Mouse (Mus musculus): ENCODE measurements around the gene Ccr7. TPM values are rescaled to one million over a fixed set of nuclear protein-coding genes. Genes with fewer than 3 reads are reported as not detected.
A peak's percentile ranks its signal among the peaks of the same experiment; 100 is the strongest.

The Ccr7 gene
- 1.5 and 1.6 TPM in 2 replicates for polyA plus RNA-seq (2015; fragmentation: Nextera tagmentation; extraction: Ambion mirVana)

- DNase-seq (no peak), ATAC-seq (no peak)
- Histone ChIP-seq H3K36me3 (replicated peaks; ENCODE audit: insufficient read depth, low read length) (no peaks in the 10 kb centered on the region), H3K27me3 (ENCODE audit: insufficient read depth, low read length) (no peaks in the 10 kb centered on the region), H3K4me3 (ENCODE audit: low read depth, low read length) (no peak within 1 kb of the TSS), H3K27ac (ENCODE audit: low read depth) (no peak within 1 kb of the TSS), H3K4me1 (ENCODE audit: insufficient read depth) (no peaks in the 10 kb centered on the region), H3K4me2 (ENCODE audit: low read depth, low read length) (peak within 1 kb of the TSS; percentile 22), H3K9ac (replicated peaks) (no peak within 1 kb of the TSS), H3K9me3 (ENCODE audit: low read length) (no peaks in the 10 kb centered on the region)
- TF ChIP-seq EP300 (IDR thresholded peaks at IDR 0.05; ENCODE audit: low read depth): no peak
- no peak for TF ChIP-seq CTCF (IDR thresholded peaks at IDR 0.05; ENCODE audit: low read depth)
- 52% methylated on average over 12 of the region's 12 CpGs for WGBS (ENCODE audit: insufficient replicate concordance)
Observed at GRCm38 (mm10) chr11:99154987-99155641, at the start of gene Ccr7. Ccr7 (minus strand) TSS chr11:99155077.

- Histone ChIP-seq H3K27me3 (ENCODE audit: insufficient read depth, low read length) (0 out of 2 replicates have a peak, but pooled peaks cover 2% of the 10 kb centered on the region), H3K27ac (ENCODE audit: low read depth) (peak overlapping the region; percentile 29; the same call in 1 of the 2 replicates), H3K9ac (replicated peaks) (no peak overlapping the region), H3K36me3 (replicated peaks; ENCODE audit: insufficient read depth, low read length) (no peaks in the 10 kb centered on the region), H3K4me1 (ENCODE audit: insufficient read depth) (peaks cover 4% of the 10 kb centered on the region; the same call in 1 of the 2 replicates), H3K4me3 (ENCODE audit: low read depth, low read length) (no peak overlapping the region), H3K4me2 (ENCODE audit: low read depth, low read length) (peak overlapping the region; percentile 38; the same call in 1 of the 2 replicates), H3K9me3 (ENCODE audit: low read length) (no peaks in the 10 kb centered on the region)
- 9% methylated on average over 14 of the region's 14 CpGs for WGBS (ENCODE audit: insufficient replicate concordance)
- ATAC-seq (peak; percentile 66), DNase-seq (peak; percentile 74)
- TF ChIP-seq EP300 (IDR thresholded peaks at IDR 0.05; ENCODE audit: low read depth) (no peak), CTCF (IDR thresholded peaks at IDR 0.05; ENCODE audit: low read depth) (peak; percentile 95)
Observed at GRCm38 (mm10) chr11:99189154-99189582, 34.3 kb upstream of the Ccr7 start.

DNA sequence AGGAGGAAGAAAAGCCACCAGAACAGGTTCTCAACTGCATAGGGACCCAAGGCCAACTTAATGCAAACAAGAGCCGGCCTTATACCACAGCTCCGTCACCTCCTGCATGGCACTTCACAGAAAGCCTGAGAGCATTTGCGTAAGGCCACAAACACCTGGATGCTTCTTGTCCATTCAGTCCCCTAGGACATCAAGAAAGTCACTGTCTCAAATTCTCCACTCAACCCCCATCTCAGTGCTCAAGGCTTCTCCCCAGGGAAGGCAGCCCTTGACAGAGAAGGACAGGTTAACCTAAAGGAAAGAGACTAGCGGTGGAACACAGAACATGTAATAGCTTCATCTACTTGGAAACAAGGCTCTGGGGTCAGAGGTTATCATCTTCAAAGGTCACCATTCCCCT is 32.5 kb upstream of the Ccr7 start:
- DNase-seq: no peak
- peaks cover 4% of the 10 kb centered on the region; the same call in 1 of the 2 replicates for H3K4me1 ChIP-seq (ENCODE audit: insufficient read depth)
- no peak overlapping the region for H3K4me3 ChIP-seq (ENCODE audit: low read depth, low read length)
- no peak for ATAC-seq
- 0 out of 2 replicates have a peak, but pooled peaks cover 2% of the 10 kb centered on the region for H3K27me3 ChIP-seq (ENCODE audit: insufficient read depth, low read length)
- no peak overlapping the region for H3K4me2 ChIP-seq (ENCODE audit: low read depth, low read length)
- H3K36me3 ChIP-seq (replicated peaks; ENCODE audit: insufficient read depth, low read length): no peaks in the 10 kb centered on the region
- no peak overlapping the region for H3K27ac ChIP-seq (ENCODE audit: low read depth)
- 68% methylated on average over 4 of the region's 4 CpGs for WGBS (ENCODE audit: insufficient replicate concordance)
- no peak overlapping the region for H3K9ac ChIP-seq (replicated peaks)
- TF ChIP-seq EP300 (IDR thresholded peaks at IDR 0.05; ENCODE audit: low read depth) (no peak), CTCF (IDR thresholded peaks at IDR 0.05; ENCODE audit: low read depth) (no peak)
- no peaks in the 10 kb centered on the region for H3K9me3 ChIP-seq (ENCODE audit: low read length)

GRCm38 (mm10) chr11:99186836-99187235 is 32.0 kb upstream of the Ccr7 start:
- 67% methylated on average over 2 of the region's 2 CpGs for WGBS (ENCODE audit: insufficient replicate concordance)
- no peak overlapping the region for H3K27ac ChIP-seq (ENCODE audit: low read depth)
- no peak for ATAC-seq
- 0 out of 2 replicates have a peak, but pooled peaks cover 2% of the 10 kb centered on the region for H3K27me3 ChIP-seq (ENCODE audit: insufficient read depth, low read length)
- H3K9me3 ChIP-seq (ENCODE audit: low read length): no peaks in the 10 kb centered on the region
- TF ChIP-seq EP300 (IDR thresholded peaks at IDR 0.05; ENCODE audit: low read depth): no peak
- peak; percentile 24; the same call in 1 of the 2 replicates for TF ChIP-seq CTCF (IDR thresholded peaks at IDR 0.05; ENCODE audit: low read depth)
- H3K9ac ChIP-seq (replicated peaks): no peak overlapping the region
- no peak overlapping the region for H3K4me2 ChIP-seq (ENCODE audit: low read depth, low read length)
- DNase-seq: no peak
- no peaks in the 10 kb centered on the region for H3K36me3 ChIP-seq (replicated peaks; ENCODE audit: insufficient read depth, low read length)
- H3K4me1 ChIP-seq (ENCODE audit: insufficient read depth): peaks cover 4% of the 10 kb centered on the region; the same call in 1 of the 2 replicates
- no peak overlapping the region for H3K4me3 ChIP-seq (ENCODE audit: low read depth, low read length)

GRCm38 (mm10) chr11:99182575-99182974 is 27.7 kb upstream of the Ccr7 start:
- Histone ChIP-seq H3K4me3 (ENCODE audit: low read depth, low read length) (no peak overlapping the region), H3K9me3 (ENCODE audit: low read length) (no peaks in the 10 kb centered on the region), H3K27ac (ENCODE audit: low read depth) (no peak overlapping the region), H3K9ac (replicated peaks) (no peak overlapping the region), H3K4me2 (ENCODE audit: low read depth, low read length) (no peak overlapping the region), H3K27me3 (ENCODE audit: insufficient read depth, low read length) (no peaks in the 10 kb centered on the region), H3K36me3 (replicated peaks; ENCODE audit: insufficient read depth, low read length) (no peaks in the 10 kb centered on the region), H3K4me1 (ENCODE audit: insufficient read depth) (peaks cover 5% of the 10 kb centered on the region; the same call in 1 of the 2 replicates)
- ATAC-seq (no peak), DNase-seq (no peak)
- TF ChIP-seq CTCF (IDR thresholded peaks at IDR 0.05; ENCODE audit: low read depth): no peak
- TF ChIP-seq EP300 (IDR thresholded peaks at IDR 0.05; ENCODE audit: low read depth): no peak
- WGBS (ENCODE audit: insufficient replicate concordance): 29% methylated on average over 11 of the region's 11 CpGs

- H3K9me3 ChIP-seq (ENCODE audit: low read length): no peaks in the 10 kb centered on the region
- no peak for DNase-seq
- H3K4me2 ChIP-seq (ENCODE audit: low read depth, low read length): no peak overlapping the region
- H3K27ac ChIP-seq (ENCODE audit: low read depth): no peak overlapping the region
- no peak for ATAC-seq
- H3K4me1 ChIP-seq (ENCODE audit: insufficient read depth): peaks cover 10% of the 10 kb centered on the region; the same call in 1 of the 2 replicates
- no peaks in the 10 kb centered on the region for H3K36me3 ChIP-seq (replicated peaks; ENCODE audit: insufficient read depth, low read length)
- 76% methylated on average over 5 of the region's 5 CpGs for WGBS (ENCODE audit: insufficient replicate concordance)
- no peaks in the 10 kb centered on the region for H3K27me3 ChIP-seq (ENCODE audit: insufficient read depth, low read length)
- no peak overlapping the region for H3K4me3 ChIP-seq (ENCODE audit: low read depth, low read length)
- H3K9ac ChIP-seq (replicated peaks): no peak overlapping the region
- TF ChIP-seq EP300 (IDR thresholded peaks at IDR 0.05; ENCODE audit: low read depth): no peak
- no peak for TF ChIP-seq CTCF (IDR thresholded peaks at IDR 0.05; ENCODE audit: low read depth)
Observed at GRCm38 (mm10) chr11:99180071-99180470, 25.2 kb upstream of the Ccr7 start.

Data from liver, postnatal 0 days (tissue).